Mouse (Mus musculus) limb, embryonic 10.5 days (tissue): ENCODE data around the gene Ercc1. TPM values are rescaled to one million over a fixed set of nuclear protein-coding genes. Genes with fewer than 3 reads are reported as not detected.

Experiments
- DNase-seq: peaks from one replicate; pipeline ENCODE4 v3.0.0-alpha.2; 2017; ENCODE audit warnings: low spot score
- H3K27ac ChIP-seq: fragments of 300-500 bp; sonication (generic); 2 replicates; pipeline ENCODE4 v1.5.1; 2016; ENCODE audit warnings: mild to moderate bottlenecking
- H3K27me3 ChIP-seq: fragments of 300-500 bp; sonication (generic); 2 replicates; pipeline ENCODE4 v1.6.1; 2016; ENCODE audit warnings: low read depth, mild to moderate bottlenecking; ENCODE audit not compliant: poor library complexity, severe bottlenecking
- H3K36me3 ChIP-seq: fragments of 300-500 bp; sonication (generic); 2 replicates; pipeline ENCODE4 v1.6.1; 2016; ENCODE audit warnings: mild to moderate bottlenecking, moderate library complexity
- H3K4me1 ChIP-seq: fragments of 300-500 bp; sonication (generic); 2 replicates; pipeline ENCODE4 v1.6.1; 2016
- H3K4me3 ChIP-seq: fragments of 300-500 bp; sonication (generic); 2 replicates; pipeline ENCODE4 v1.5.1; 2016; ENCODE audit warnings: mild to moderate bottlenecking, moderate library complexity
- H3K9me3 ChIP-seq: fragments of 300-500 bp; sonication (generic); replicated peaks from 2 replicates; pipeline ENCODE4 v1.6.1; 2016; ENCODE audit warnings: mild to moderate bottlenecking
- WGBS: fragments of 180-500 bp; shearing (Covaris S2); methylation state at CpG from one replicate; pipeline ENCODE4 v1.1.7; 2016; 5-methylcytosine and 5-hydroxymethylcytosine counted together
- polyA plus RNA-seq: library from polyadenylated mRNA; unstranded; fragments of >200 nt; fragmentation: Nextera tagmentation; extraction: Ambion mirVana; gene quantifications from 2 replicates; pipeline ENCODE4 v1.2.1, GENCODE M21; 2016

Gene Ercc1
- 97.8 and 101 TPM in 2 replicates for polyA plus RNA-seq

DNA sequence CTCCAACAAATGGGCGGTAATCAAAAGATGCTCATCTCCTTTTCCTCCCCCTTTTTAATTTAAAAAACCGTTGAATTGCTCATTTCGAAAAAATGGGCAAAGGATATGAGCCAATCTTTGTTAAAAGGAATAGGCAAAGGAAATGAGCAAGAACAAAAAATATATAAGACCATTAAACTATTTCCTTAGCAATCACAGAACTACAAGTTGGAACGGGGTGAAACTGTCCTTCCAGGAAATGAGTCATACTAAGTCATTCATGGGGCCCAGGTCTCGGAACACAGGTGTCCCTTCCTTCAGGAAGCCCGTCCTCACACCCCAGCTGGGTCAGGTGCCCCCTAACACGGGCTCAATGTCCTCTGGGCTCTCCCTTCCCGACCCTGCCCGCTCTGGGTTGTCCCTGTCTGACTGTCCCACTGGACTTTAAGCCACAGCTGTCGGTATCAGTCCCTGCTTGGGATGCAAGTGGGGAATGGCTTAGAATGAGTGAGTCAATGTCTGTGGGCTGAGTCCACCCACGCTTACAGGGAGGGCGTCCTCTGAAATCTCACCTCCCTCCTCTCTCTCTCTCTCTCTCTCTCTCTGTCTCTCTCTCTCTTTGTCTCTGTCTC, at the start of gene Ercc1:
Gene Ercc1, plus strand, starts transcription at position 542 of the 611 bp plus-strand sequence.
- 31% methylated on average over 12 of the region's 12 CpGs for WGBS

DNA sequence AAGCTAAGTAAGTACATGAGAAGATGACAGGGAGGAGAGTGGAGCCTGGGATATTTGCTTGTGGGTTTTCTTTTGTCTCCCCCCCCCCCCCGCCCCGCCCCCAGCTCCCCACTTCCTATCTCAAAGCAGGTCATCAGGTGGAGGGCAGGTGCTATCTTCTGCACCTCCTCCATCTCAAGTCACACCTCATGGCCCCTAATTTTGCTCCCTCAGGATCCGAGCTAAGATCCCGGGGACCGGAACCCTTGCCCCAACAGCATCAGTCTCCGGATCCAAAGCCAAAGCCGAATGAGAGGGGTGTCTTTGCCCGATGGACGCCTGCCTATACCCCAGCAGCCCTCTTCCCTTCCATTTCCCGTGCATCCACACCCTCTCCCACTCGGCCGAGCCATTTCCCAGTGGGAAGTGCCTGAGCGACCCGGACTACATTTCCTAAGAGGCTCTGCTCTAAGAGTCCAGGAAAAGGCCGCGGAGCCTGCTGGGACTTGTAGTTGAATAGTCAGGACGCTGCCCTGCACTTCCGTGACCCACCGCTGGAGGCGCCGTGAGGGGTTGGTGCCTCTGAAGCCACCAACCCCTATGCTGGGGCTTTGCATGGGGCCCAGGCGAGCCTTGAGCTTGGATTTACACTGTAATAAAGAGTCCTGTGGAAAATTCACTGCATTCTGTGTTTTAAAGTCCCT, 48.9 kb upstream of the Ercc1 start:
- Histone ChIP-seq H3K27me3 (no peaks in the 10 kb centered on the region), H3K4me3 (peak overlapping the region; percentile 48), H3K4me1 (peaks cover 22% of the 10 kb centered on the region), H3K27ac (peak overlapping the region; percentile 77), H3K9me3 (no peaks in the 10 kb centered on the region), H3K36me3 (no peaks in the 10 kb centered on the region)
- WGBS = 14% methylated on average over 22 of the region's 22 CpGs
- DNase-seq = peak; percentile 98

More for the DNA sequence above, at the start of gene Ercc1:
- peaks cover 42% of the 10 kb centered on the region for H3K4me1 ChIP-seq
- no peak for DNase-seq
- peaks cover 18% of the 10 kb centered on the region for H3K27me3 ChIP-seq
- H3K36me3 ChIP-seq = peaks cover 23% of the 10 kb centered on the region
- peak within 1 kb of the TSS; percentile 93 for H3K27ac ChIP-seq
- H3K9me3 ChIP-seq = no peaks in the 10 kb centered on the region
- H3K4me3 ChIP-seq = peak within 1 kb of the TSS; percentile 65

- Histone ChIP-seq H3K27me3 (peaks cover 9% of the 10 kb centered on the region), H3K4me1 (peaks cover 18% of the 10 kb centered on the region), H3K4me3 (no peak overlapping the region), H3K27ac (no peak overlapping the region), H3K36me3 (no peaks in the 10 kb centered on the region), H3K9me3 (no peaks in the 10 kb centered on the region)
- 91% methylated on average over 6 of the region's 6 CpGs for WGBS
- DNase-seq = no peak
Observed at GRCm38 (mm10) chr7:19297034-19297433, 47.5 kb upstream of the Ercc1 start.

- no peak overlapping the region for H3K4me3 ChIP-seq
Observed at GRCm38 (mm10) chr7:19297794-19298193, 46.8 kb upstream of the Ercc1 start.

DNA sequence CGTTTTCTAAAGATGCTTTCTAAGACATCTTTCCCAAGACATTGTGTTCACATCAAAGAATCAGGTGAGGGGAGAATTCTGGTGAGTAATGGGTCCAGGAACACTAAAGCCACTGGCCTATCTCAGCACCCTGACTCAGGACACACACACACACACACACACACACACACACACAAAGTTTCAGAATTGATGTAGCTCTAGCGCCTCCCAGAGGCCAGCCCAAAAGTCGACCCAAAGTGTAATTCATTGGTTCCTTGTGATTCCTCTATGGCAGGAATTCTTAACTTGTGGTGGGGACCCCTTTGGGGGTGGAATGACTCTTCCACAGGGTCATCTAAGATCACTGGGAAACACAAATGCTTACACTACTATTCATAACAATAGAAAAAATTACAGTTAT, 45.4 kb upstream of the Ercc1 start:
- Histone ChIP-seq H3K36me3 (no peaks in the 10 kb centered on the region), H3K4me3 (no peak overlapping the region), H3K9me3 (no peaks in the 10 kb centered on the region), H3K4me1 (peaks cover 26% of the 10 kb centered on the region), H3K27ac (no peak overlapping the region), H3K27me3 (peaks cover 31% of the 10 kb centered on the region)
- WGBS = 25% methylated on average over 3 of the region's 3 CpGs
- DNase-seq = peak; percentile 68

More at GRCm38 (mm10) chr7:19297794-19298193, 46.8 kb upstream of the Ercc1 start:
- peaks cover 17% of the 10 kb centered on the region for H3K27me3 ChIP-seq
- H3K27ac ChIP-seq = no peak overlapping the region
- H3K36me3 ChIP-seq = no peaks in the 10 kb centered on the region
- 90% methylated on average over 5 of the region's 5 CpGs for WGBS
- no peak for DNase-seq
- no peaks in the 10 kb centered on the region for H3K9me3 ChIP-seq
- H3K4me1 ChIP-seq = peaks cover 18% of the 10 kb centered on the region

- Histone ChIP-seq H3K27me3 (peaks cover 46% of the 10 kb centered on the region), H3K4me1 (peaks cover 32% of the 10 kb centered on the region), H3K27ac (peak overlapping the region; percentile 61; the same call in 1 of the 2 replicates), H3K36me3 (no peaks in the 10 kb centered on the region), H3K9me3 (no peaks in the 10 kb centered on the region), H3K4me3 (peak overlapping the region; percentile 51)
- WGBS = under 1% methylated on average over 29 of the region's 29 CpGs
- DNase-seq = peak; percentile 82
Observed at GRCm38 (mm10) chr7:19300501-19301421, 43.8 kb upstream of the Ercc1 start.

DNA sequence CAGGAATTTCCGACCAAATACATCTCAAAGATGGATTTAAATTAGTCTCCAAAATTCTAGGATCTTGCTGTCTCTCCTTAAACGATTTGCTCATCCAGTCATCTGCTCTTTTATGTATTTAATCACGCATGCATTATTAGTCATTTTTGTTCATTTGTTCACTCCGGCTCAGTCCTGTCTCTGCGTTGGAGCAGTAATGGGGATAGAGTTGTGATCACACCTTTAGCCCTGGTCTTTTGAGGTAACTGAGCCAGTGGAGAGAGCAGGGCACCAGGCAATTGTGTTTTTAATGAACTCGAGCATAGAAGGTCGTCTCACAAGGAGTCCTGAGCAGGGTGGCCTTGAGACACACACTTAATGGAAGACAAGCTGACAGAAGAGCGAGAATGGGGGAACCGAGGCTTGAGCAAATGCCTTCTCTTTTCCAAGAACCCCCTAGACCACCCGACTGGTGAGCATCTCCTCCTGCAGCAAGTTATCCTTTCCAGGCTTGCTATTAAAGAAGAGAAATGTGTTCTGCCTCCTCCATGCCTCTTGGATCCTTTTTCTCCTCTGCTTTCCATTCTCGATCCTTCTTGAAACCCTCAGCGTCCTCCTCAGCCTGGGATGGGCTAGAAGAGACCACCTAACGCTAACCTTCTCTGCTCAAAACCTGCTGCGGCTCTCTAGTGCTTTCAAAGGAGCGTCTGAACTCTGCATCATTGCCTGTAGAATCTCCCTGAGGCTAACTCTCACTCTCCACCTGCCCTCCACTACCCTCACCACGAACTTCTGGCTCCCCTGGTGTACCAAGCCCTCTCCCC, 42.9 kb upstream of the Ercc1 start:
- Histone ChIP-seq H3K4me3 (peak overlapping the region; percentile 51), H3K36me3 (no peaks in the 10 kb centered on the region), H3K27me3 (peaks cover 56% of the 10 kb centered on the region), H3K27ac (no peak overlapping the region), H3K4me1 (peaks cover 30% of the 10 kb centered on the region), H3K9me3 (no peaks in the 10 kb centered on the region)
- 10% methylated on average over 16 of the region's 16 CpGs for WGBS
- no peak for DNase-seq

DNA sequence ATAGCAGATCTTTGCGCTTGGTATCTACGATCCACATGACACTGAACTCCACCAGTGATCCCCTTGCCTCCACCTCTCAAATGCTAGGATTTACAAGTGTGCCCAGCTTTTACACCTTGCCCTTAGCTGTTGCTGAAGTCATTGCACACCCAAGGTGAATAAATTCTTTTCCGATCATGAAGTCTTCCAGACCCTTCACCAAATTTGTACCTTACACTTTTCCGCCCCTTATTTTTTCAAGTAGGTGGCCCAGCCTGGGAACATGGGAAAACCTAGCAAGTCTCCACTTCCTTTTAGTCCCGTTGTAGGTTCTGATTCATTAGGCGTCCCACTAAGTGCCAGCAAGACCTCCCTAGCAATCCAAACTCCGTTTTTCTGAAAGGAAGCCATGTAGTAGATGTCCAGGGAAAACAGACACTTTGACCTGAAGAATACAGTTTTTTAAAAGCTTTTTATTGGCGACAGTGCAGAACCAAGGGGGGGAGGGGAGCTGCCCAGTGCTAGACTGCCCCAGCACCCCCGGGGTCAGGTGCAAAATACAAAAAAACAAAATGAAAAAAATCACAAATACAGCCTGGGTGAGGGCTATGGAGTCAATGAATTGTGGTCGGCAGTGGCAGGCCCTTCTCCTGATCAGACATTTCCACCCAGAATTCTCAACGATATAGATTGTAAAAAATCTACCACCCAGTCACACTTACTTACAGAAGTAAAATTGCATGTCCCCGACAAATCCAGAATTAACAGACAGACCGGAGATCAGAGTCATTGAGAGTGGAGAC, 42.1 kb upstream of the Ercc1 start:
- H3K4me1 ChIP-seq = peaks cover 32% of the 10 kb centered on the region
- WGBS = 53% methylated on average over 13 of the region's 13 CpGs
- no peaks in the 10 kb centered on the region for H3K9me3 ChIP-seq
- no peak overlapping the region for H3K27ac ChIP-seq
- peak overlapping the region; percentile 51; the same call in 1 of the 2 replicates for H3K4me3 ChIP-seq
- H3K36me3 ChIP-seq = no peaks in the 10 kb centered on the region
- H3K27me3 ChIP-seq = peaks cover 63% of the 10 kb centered on the region
- DNase-seq = no peak

DNA sequence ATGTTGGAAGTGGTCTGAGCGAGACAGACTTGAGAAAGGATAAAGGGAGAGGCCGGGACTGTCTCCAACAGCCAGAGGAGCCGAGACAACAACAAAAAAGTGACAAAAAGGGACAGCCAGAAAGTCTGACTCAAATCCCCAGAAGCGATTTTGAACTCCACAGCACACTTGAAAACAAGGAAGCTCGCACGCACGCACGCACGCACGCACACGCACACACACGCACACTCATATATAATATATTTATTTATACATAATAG, 41.6 kb upstream of the Ercc1 start:
- Histone ChIP-seq H3K9me3 (no peaks in the 10 kb centered on the region), H3K27ac (no peak overlapping the region), H3K27me3 (peaks cover 68% of the 10 kb centered on the region), H3K36me3 (no peaks in the 10 kb centered on the region), H3K4me3 (no peak overlapping the region), H3K4me1 (peaks cover 37% of the 10 kb centered on the region)
- no peak for DNase-seq
- WGBS = 74% methylated on average over 12 of the region's 12 CpGs

DNA sequence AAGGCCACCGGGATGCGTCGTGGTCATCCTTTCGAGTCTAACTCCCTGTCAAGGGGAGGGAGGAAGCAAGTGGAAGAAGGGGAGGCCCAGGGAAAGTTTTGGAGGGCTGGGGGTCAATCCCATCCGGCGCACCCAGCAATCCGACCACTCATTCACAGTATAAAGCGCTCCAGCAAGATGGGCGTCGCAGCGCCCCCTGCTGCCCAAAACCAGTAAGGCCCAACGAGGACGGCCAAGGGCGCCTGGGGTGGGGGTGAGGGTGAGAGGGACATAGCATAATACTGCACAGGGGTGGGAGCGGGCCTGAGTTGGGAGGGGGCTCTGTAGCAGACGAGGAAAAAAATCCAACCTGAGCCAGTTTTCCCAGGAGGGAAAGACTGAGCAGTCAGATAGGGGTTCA, 40.8 kb upstream of the Ercc1 start:
- DNase-seq = peak; percentile 92
- H3K9me3 ChIP-seq = no peaks in the 10 kb centered on the region
- peak overlapping the region; percentile 40 for H3K4me3 ChIP-seq
- H3K27ac ChIP-seq = no peak overlapping the region
- H3K36me3 ChIP-seq = no peaks in the 10 kb centered on the region
- WGBS = under 1% methylated on average over 16 of the region's 16 CpGs
- H3K4me1 ChIP-seq = peaks cover 45% of the 10 kb centered on the region
- peaks cover 68% of the 10 kb centered on the region for H3K27me3 ChIP-seq

DNA sequence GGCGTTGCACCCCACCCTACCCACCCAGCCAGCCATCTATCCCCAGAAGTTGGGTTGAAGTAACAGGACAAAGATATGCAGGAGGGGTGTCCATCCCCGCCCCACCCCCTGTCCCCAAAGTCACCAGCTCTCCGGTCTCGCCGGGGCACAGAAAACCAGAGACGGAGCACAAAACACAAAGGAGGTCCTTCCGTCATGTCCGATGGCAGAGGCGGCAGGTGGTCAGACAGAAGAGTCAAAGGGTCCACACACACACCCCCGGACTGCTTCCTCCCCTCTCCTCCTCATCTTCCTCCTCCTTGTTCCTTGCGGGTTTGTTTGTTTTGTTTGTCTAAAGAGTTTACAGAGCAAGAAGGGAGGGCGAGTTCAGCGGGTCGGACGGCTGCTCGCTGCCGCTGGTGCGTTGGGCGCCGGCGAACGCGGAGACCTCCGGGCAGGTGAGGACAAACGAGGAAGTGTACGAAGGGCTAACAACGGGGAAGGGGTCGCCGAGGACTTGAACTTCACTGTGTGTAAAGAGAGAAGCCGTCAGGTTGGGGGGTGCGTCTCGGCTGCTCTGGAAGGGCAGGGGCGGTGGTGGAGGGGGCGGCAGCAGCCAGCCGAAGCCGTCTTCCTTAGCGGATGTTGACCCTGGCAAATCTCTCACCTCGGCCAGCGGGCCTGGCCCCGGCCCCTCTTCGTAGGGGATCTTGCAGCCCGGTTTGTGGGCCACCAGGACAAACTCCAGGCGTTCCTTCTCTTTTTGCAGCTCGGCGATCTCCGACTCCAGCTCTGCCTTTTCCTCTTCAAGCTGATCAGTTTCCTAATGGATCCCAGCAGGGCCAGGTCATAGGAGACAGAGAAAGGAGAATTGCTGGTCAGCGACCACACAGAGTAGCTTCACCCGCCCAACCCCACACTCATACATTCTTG, 39.8 kb upstream of the Ercc1 start:
- no peaks in the 10 kb centered on the region for H3K36me3 ChIP-seq
- DNase-seq = peak; percentile 53
- H3K27ac ChIP-seq = no peak overlapping the region
- peak overlapping the region; percentile 41 for H3K4me3 ChIP-seq
- H3K27me3 ChIP-seq = peaks cover 72% of the 10 kb centered on the region
- whole genome bisulfite sequencing = 2% methylated on average over 48 of the region's 48 CpGs
- H3K9me3 ChIP-seq = no peaks in the 10 kb centered on the region
- H3K4me1 ChIP-seq = peaks cover 53% of the 10 kb centered on the region
